Mouse (Mus musculus) 416B (cell line): Measurements from ENCODE around the gene Btbd9.

Source experiments
- DNase-seq: peaks from one replicate; pipeline ENCODE4 v3.0.0; 2011; ENCODE audit warnings: low read depth

Btbd9 gene

GRCm38 (mm10) chr17:30278596-30279378 is 297.5 kb downstream of the Btbd9 start:
- no peak for DNase-seq

DNA sequence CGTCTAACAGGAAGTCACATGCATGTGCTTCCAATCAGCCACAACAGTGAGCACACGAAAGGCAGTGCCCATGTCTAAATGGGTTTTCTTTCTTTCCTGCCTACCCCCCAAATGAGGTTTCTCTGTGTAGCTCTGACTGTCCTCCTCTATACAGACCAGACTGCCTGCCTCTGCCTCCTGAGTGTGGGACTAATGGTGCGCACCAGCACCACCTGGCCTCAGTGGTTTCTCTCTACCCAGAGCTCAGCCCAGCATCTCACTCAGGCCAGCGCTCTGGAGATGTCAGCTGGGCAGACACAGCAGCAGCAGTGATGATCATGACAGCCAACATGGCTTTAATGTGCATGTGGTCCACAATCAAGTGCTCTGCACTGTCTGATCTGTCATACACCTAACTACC is 299.8 kb downstream of the Btbd9 start:
- DNase-seq, result no peak

- DNase-seq, result no peak
These were observed 303.5 kb downstream of the Btbd9 start for GRCm38 (mm10) chr17:30272769-30273168.

GRCm38 (mm10) chr17:30269136-30270063 is 306.9 kb downstream of the Btbd9 start:
- no peak for DNase-seq

GRCm38 (mm10) chr17:30268456-30268855 is 307.8 kb downstream of the Btbd9 start:
- DNase-seq, result no peak

GRCm38 (mm10) chr17:30267432-30267973 is 308.8 kb downstream of the Btbd9 start:
- DNase-seq, result no peak

DNA sequence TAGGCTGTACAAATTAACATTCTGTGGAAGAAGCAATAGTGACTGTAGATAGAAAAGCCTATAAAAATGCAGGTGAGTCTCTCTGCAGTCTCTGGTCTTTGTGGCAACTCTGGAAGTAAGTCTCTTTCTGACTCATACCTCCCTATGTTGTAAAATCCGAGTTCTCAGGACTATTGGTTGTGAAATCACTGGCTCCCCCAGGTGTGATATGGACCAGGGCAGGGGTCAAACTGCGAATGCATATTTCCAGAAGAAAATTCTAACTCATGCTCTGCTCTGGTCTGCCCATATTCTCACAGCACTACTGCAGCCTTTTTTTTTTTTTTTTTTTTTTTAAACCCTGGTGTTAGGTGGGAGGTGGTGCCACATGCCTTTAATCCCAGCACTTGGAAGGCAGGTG is 312.8 kb downstream of the Btbd9 start:
- no peak for DNase-seq

- DNase-seq, result no peak
These were observed 313.3 kb downstream of the Btbd9 start for GRCm38 (mm10) chr17:30262943-30263342.

- DNase-seq, result no peak
These were observed 313.8 kb downstream of the Btbd9 start for GRCm38 (mm10) chr17:30262440-30262839.

DNA sequence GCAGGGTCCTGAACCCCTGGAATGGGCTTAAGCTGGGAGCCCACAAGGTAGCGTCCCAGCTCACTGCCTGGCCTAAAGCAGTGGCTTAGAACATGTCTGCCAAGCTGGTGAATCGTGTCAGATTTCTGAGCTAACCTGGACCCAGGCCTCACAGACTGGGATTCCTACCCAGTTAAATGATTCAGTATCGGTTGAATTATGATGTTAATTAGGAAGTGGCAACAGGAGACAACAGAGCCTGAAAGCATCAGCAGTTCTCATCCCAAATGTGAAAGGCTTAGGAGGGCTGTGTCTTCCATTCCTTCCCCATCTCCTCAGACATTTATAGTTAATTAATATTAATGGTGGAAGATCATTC is 314.3 kb downstream of the Btbd9 start:
- no peak for DNase-seq

GRCm38 (mm10) chr17:30261307-30261982 is 314.8 kb downstream of the Btbd9 start:
- peak; percentile 67 for DNase-seq

DNA sequence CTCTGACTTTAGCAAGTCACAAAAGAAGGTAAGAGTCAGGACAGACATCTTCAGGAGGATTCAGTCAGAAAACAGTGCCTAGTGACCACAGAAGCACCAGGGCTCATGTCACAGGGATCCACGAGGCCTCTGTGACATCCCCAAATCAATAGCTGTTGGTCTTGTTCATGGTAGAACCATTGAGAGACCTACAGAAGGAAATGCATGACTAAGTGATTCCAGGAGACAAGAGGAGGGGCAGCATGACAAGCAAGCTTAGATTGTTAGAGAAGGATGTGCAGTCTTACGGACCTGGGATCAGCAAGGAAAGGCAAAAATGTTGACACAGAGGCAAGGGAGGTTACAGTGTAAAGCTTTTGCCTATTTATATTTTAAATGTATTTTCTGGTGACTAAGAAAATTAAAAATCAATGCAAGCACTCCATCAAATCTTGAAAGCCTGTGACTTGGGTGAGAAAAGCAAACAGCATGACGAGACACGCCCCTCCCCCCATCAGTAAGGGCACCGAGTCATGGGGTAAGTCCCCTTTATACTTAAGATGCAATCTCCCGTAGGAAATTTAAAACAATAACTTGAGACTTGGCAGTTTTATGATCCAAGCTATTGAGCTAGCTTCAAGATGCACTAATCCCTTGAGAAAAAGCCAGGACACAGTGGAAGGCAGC is 315.5 kb downstream of the Btbd9 start:
- DNase-seq, result peak; percentile 55

DNA sequence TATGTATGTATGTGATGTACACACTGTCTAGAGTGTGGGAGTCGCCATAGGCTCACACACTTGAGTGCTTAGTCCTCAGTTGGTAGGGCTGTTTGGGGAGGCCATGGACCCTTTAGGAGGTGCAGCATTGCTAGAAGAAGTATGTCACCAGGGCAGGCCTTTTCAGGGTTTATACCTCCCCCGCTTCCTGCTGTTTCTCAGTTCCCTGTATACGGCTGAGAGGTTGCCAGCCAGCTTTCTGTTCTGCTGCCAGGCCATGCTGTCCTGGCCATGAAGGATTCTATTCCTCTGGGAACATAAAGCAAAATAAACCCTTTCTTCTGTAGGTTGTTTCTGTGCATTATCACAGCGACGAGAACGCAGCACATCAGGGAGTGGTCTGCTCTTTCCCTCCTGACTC is 316.4 kb downstream of the Btbd9 start:
- DNase-seq, result no peak

DNA sequence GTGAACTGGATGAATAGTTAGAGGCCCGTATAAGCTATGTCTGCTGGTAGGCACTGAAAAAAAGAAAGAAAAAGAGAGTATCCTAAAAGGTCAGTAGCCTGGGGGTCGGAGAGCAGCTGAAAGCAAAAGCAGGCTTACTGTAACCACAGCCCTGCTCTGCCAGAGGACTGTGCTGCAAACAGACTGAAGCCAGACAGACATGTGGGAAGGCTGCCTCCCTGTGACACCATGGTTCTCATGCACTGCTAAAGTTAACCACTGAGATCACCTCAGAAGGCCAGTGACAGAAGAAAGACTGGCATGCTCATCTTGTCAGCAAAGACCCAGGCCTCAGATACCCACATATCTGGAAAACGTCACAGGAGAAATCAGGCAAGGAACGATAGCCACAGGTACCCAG is 317.8 kb downstream of the Btbd9 start:
- DNase-seq, result no peak

DNA sequence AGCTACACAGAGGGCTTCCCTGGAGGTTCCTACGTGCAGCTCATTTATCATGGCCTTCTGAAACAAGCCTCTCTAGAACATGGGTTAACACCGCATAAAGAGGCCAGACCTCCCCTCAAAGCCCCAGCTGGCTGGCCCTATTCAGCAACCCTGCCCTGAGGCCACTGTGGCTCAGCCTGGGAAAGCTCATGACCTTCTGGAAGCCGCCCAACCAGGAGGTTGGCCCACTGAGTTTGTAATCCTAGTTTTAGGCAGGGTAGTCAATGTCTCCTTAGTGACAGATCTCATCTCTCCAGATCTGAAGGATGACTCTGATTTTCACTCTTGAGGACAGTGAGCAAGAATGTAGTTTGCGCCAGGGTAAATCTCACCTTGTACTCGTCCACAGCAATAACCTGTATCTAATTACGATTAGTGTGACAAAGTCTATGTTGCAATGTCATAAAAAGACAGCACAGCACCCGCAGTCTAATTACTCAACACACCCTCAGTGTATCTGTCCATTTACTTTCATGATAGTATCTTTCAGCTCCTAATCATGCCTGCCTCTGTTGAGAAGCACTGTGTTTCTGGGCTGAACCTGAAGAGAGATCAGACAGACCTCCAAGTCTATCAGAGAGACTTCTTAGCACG is 320.2 kb downstream of the Btbd9 start:
- DNase-seq, result no peak

GRCm38 (mm10) chr17:30253924-30254323 is 322.4 kb downstream of the Btbd9 start:
- no peak for DNase-seq

- DNase-seq, result no peak
These were observed 323.3 kb downstream of the Btbd9 start for GRCm38 (mm10) chr17:30253028-30253427.

- DNase-seq, result no peak
These were observed 331.0 kb downstream of the Btbd9 start for GRCm38 (mm10) chr17:30245308-30245706.

GRCm38 (mm10) chr17:30244651-30245307 is 331.5 kb downstream of the Btbd9 start:
- no peak for DNase-seq

DNA sequence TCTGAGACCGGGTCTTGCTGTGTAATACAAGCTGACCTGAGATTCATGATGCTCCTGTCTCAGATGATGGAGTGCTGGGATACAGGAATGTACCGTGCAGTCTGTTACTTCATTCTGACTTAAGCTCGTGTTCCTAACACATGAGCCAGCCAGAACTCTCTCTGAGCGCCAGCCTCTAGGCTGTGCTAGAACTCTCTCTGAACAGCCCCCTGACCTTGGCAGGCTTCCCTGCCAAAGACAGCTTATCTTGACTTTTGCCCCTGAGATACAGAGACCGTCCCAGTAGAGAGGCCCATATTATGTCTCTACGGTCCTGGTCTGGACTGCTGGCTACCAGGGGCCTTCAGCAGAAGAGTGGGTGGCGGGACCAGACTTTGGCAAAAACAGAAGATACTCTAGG is 332.7 kb downstream of the Btbd9 start:
- no peak for DNase-seq

DNA sequence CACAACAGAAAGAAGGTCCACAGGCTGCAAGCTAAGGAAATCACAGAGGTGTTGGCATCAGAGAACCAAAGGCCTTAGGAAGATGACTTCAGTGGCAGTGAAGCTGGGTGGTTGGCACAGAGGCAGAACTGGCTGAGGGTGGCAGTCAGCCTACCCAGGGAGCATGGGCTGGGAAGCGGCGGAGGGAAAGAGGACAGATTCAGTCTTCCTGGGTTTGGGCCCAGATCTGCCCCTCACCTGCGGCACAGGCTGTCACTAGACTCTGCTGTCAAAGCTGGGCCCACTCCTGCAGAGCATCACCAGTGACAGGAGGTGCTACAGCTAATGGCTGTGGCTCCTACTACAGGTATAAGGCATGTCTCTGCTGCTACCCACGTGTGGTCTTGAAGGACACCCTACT is 333.6 kb downstream of the Btbd9 start:
- DNase-seq, result no peak
